Mouse (Mus musculus): ENCODE measurements around the gene Cavin3.
"Not testable (repeated sequence)": the region's sequence is repeated elsewhere in the genome, so short reads cannot be mapped to it uniquely, and the experiment has no call there.

Cavin3 gene

DNA sequence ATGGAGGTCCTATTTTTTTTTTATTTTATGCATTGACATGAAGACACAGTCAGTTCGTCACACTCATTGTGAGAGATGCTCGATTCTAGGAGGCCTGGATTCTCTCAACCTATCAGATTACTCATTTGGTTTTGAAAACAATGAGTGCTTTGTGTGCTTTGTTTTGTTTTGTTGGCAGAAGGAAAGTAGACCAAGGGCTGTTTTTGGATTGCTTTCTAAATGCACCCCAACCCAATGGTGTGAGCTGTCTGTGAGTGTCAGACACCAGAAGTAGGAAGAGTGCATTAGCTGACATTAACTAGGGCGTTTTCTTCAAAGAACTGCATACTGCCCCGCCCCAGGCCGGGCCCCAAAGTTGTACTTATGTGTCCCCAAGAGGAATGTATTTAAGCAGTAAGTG is 2.0 kb downstream of the Cavin3 start:
- no peak for DNase-seq

DNA sequence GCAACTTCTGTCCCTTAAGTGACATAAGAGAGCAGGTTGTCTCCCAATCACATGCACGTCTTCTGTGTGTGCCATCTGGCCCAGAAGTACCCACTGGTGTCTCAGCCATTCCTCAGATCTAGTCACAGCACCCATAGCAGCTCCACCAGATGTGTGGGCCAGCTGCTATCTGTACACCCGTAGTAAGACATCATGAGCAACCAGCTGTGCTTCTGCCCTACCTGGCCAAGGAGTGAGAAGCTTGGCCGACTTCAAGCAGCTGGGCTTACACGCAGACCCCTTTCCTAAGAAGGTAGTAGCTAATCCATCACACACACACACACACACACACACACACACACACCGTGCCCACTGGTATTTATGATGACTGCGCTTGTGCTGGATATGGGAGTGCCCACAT is 2.9 kb downstream of the Cavin3 start:
- DNase-seq: no peak

DNA sequence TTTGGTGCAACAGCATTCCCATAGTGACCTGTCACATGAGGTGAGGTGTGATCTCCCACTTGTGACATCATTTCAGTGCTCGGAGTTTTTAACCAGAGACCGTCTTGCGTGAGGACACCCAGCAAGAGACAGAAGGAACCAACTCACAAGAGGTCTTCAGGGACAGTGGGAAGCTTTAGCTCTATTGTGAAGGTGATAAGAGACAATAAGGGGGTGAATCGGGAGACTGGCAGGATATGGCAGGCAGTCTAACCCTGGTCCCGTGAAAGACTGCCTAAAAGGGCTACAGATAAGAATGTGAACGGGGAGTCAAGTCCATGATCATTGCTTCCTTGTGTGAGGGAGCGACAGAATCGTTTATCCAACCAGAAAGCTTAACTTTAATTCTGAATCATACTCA is 3.8 kb downstream of the Cavin3 start:
- DNase-seq: no peak

DNA sequence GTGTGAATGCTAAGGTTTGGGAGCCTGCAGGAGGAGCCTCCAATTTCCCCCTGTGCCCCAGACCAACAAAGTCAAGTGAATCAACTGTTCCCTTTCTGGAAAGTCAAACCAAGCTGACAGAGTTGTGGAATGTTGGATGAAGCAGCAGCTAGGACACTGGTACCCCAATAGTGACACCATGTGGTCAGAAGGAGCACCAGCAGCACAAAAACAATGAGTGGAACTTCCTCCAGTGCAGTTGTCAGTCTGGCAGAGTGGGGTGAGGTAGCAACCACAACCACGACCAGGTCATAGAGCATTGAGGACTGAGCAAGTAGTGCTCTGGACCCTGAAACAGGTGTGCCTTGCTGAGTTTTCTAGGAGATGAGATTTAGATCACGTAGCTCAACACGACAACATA is 4.3 kb downstream of the Cavin3 start:
- peak; percentile 45 to 57 for DNase-seq

DNA sequence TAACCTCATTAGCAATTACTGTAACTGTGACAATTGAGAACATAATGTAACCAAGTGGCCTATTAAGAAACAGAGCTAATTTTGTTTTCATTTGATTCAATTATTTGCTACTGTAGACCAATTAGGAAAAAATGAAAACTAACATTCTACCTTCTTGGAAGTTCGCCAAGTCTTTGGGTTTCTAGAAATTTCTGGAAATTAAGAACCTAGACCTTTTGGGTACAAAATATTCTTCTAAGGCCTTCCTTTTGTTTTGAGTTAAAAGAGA is 4.7 kb downstream of the Cavin3 start:
- DNase-seq: no peak

DNA sequence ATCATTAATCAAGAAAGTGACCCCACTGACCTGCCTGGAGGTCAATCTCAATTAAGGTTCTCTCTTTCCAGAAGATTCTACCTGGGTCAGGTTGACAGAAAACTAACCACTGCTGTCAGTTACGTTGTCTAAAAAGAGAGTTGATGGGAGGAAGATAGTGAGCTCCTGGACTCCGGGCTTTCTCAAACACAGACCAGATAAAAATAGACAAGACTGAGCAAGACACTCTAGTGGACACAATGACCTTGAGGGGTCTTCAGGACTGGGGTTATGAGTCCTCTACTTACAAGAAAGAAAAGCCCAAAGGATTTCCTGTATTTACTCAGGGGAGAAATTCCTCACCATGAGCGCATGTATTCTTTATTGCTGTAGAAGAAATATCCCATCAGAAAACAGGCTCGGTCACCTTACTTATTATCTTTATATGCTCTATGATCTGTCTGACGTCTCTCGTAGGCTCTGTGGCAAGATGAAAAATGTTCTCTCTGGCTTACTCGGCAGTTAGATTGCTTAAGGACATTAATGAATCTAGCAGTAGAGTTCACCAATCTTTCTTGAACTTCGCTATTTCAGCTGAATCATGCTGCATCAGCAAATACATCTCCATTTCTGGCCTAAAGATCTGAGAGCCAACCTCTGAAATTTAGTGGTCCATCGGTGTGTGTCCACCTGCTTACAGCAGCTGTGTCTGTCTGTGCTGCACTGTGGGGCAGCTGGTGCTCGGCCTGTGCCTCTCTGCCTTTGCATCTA is 5.2 kb downstream of the Cavin3 start:
- DNase-seq: peak in 1 of 2 experiments; percentile 17

DNA sequence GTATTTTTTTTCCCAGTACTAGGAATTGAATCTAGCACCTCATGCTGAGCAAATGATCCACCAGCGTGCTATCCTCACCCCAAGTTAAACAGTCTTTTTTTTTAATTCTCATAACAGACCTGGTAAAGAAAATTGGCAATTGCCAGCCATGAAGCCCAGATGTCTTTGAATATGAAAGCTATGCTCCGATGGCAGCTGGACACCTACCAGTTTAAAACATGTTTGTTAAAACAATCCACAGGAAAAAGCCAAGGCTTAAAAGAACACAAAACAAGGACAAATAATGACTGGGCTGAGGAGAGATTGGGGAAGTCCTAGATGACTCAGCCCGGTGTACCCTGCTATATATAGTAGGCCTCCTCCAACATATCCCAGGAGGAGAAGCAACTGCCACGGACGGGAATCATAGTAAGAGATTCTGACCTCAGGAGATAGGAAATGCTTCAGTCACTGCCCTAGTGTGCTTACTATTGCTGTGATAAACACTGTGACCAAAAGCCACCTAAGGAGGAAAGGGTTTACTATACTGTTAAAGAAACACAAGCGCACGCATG is 6.6 kb downstream of the Cavin3 start:
- peak; percentile 27 for DNase-seq

DNA sequence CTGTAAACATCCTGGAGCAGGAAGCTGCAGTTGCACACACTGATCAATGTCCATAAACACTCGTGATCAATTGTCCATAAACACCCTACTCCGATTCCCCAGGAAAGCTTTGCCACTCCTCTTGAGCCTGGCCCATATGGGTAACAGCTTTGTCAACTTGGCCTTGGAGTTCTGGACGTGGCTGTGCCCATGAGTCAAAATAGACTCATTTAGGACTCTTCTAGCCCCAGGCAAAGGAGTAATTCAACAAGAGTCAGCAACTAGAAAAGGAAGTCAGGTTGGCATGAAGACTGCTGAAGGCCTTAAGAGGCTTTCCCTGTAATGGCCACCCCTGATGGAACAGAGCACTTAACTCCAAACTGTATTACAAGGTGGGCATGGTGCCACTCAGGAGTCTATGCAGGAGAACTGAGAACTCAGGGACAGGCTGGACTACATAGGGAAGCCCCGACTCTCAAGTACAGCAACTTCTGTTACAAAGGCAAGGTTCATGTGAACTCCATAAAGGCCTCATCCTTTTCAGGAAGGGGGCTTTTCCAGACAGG is 7.3 kb downstream of the Cavin3 start:
- DNase-seq: no peak

DNA sequence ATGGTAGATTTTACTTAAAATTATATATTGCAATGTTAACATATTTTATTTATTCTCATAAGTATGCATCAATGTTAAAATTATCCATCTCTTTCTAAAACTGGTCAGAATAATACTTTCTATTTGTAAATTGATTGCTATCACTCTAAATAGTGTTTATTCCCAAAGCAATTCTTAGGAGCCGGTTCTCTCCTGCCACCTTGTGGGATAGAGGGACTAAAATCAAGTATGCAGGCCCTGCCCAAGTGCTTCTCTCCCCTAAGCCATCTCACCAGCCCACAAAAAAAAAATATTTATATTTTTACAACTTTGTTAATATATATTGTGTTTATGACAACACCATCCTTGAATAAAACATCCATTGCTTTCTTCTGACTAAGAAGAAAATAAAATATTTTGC is 9.5 kb downstream of the Cavin3 start:
- no peak for DNase-seq

DNA sequence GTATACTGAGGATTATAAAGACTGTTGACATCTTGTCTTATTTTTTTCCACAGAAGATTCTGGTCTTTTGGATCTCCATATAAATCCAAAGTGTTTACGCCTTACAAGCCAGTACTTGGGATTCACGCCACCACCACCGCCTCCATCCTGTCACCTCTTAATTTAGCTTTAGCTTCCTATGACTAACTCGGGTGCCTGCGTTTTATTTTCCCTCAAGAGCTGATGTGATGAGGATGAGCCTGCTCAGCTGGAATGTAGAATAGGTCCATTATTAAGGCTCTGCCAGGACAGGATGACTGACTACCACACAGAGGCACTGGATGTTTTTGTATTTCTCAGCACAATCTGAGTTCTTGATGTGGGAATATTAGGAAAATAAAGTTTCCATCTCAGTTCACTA is 16.6 kb downstream of the Cavin3 start:
- DNase-seq: not testable (repeated sequence)

DNA sequence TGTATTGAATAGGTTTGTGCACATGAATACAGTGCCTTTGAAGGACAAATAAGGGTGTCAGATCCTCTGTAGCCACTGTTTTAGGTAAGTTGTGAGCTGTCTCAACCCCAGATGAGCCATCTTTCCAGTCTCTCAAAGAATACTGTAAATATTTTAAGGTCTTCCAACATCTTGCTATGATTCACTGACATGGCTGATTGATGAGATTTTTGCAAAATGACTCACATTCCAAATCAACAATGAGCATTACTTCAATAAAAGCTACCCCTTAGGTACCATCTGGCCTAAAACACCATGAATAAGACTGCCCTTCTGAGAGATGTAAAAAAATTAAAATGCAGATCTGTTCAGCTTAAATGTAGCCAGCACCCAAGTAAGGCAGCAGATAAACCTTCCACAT is 23.6 kb downstream of the Cavin3 start:
- no peak for DNase-seq

DNA sequence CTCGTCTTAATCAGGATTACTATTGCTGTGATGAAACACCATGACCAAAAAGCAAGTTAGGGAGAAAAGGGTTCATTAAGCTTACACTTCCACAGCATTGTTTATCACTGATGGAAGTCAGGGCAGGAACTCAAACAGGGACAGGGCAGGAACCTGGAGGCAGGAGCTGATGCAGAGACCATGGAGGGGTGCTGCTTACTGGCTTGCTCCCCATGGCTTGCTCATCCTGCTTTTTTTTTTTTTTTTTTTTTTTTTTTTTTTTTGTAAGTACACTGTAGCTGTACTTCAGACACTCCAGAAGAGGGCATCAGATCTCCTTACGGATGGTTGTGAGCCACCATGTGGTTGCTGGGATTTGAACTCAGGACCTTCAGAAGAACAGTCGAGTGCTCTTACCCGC is 28.8 kb downstream of the Cavin3 start:
- not testable (repeated sequence) for DNase-seq

DNA sequence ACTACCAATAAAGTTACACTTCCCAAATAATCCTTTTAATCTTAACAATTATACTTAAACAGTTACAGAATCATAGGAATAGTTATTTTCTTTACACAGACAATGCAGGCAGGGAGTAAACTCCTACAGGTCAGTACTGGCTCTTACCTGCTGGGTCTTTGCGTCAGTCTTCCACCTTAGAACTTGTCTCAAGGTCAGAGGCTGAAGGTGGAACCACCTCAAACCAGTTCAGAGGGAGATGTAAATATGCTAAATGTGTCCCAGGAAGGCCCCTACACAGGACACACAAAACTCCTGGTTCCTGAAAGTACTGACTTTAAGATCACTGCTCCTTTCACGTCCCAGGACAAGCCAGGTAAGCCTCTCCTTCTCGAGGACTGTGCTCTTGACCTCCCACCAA is 37.0 kb downstream of the Cavin3 start:
- peak in 1 of 2 experiments; percentile 5 for DNase-seq

DNA sequence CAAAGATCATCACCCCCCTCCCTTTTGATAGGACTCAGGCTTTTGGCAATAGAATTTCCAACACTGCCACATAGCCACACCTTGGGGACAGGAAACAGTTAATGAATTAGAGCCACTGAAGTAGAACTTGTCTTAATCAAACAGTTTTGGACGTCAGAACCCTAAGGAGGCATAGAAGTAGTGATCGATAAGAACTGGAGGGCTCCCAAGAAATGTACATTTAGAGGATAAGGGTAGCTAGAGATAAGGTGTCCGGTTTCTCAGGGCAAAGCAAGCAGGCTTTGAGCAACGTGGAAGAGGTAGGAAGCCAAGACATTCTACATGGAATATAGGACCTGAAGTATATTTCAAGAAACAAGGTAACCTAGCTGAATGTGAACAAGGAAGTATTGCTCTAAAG is 40.7 kb downstream of the Cavin3 start:
- DNase-seq: no peak

DNA sequence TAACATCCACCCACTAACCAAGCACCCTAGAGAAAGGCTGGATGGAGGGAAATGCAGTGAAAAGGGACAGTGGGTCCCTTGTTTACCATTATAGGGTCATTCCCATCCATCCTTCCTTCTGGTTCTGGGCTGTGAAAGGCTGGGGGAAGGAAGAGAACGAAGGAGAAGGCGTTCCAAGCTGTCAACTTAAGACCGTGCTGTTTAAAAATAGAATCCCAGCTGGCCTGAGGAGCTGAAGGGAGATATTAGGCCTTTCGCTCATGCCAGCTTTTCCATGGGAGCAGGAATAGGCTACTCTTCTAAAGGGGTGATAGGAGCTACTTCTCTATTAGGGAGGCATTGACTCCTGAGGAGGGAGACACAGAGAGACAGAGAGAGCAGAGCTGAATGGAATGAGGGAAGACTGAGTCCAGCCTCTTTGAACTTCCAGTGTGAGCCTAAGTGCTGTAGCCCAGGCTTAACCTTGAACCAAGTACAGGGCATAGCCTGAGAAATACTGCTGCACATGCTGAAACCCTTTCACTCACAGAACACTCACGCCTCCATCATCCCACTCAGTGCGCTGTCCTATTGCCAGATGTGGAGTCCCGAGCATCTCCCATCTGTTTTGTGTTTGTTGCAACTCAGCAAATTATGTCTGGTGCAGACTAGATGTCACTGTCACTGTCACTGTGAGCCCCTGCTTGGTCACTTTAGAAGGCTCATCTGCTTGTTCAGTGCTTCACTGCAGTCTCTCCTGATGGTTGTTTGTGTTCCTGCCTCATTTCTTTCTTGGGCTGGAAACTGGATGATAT is 43.9 kb downstream of the Cavin3 start:
- DNase-seq: no peak

DNA sequence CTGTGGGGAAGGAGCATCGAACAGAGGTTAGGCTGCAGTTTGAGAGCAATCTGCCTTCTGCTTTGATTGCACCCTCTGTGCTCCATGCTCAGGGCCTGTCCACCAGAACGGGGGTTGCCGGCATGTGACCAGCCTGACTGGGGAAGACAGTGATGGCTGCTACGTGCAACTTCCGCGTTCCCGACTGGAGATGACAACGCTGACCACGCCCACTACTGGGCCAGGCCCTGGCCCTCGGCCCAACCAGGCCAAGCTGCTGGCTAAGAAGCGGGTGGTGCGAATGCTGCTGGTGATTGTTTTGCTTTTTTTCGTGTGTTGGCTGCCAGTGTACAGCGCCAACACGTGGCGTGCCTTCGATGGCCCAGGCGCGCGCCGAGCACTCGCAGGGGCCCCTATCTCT is 47.3 kb downstream of the Cavin3 start:
- DNase-seq: no peak

DNA sequence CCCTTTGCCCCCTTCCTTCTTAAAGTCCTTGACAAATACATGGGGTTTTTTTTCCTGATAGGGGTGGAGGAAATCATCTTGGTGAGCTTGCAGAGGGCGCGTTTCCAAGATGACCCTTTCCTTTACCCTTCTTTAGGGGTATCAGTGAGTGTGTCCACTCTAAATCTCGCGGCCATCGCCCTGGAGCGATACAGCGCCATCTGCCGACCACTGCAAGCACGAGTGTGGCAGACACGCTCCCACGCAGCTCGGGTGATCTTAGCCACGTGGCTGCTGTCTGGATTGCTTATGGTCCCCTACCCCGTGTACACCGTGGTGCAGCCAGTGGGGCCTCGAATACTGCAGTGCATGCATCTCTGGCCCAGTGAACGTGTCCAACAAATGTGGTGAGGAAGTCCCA is 48.2 kb downstream of the Cavin3 start:
- no peak for DNase-seq

DNA sequence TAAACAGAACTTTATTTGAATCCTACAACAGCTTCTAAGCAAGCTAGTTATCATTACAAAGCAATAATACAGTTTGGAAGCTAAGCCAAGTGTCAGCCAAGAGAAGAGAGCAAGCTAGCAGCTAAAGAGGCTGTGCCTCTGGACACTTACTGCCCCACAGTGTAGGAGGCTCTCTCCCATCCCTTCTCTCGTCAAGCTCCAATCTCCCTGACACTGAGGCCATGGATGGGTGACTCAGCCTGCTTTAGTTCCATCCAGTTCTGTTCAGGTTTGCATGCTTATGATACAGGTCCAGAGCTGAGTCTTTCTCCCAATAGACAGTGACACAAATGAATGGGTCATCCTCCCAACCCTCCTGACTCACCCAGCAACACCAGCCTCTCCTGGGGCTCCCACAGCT is 50.0 kb downstream of the Cavin3 start:
- no peak for DNase-seq

Data from kidney, adult 8-10 months (tissue).